Mouse (Mus musculus) cerebral cortex, adult 2 months (tissue): ENCODE results near the gene Rpl9-ps6.

Source experiments
- whole genome bisulfite sequencing: fragments of 180-500 bp; shearing (Covaris S2); methylation state at CpG from one replicate; pipeline ENCODE4 v1.1.7; 2018; 5-methylcytosine and 5-hydroxymethylcytosine counted together

Gene Rpl9-ps6

DNA sequence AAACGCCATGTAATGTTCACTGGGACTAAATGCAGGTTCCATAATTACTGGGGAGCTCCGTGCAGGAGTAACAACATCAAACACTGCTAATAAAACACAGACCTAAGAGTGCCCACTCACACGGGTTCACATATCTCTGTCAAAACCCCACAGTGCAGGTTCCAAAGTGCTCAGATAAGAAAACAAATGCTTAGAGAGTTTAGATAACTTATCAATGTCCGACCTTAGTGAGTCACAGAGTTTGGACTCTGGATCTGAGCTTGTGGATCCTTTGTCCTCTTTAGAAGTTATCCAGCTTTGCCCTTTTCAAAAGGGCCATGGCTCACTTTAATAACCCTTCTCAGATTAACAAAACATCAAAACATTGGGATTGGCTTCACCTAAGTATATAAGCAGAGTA, 15.1 kb upstream of the Rpl9-ps6 start:
- WGBS, result 76% methylated on average over 4 of the region's 4 CpGs

DNA sequence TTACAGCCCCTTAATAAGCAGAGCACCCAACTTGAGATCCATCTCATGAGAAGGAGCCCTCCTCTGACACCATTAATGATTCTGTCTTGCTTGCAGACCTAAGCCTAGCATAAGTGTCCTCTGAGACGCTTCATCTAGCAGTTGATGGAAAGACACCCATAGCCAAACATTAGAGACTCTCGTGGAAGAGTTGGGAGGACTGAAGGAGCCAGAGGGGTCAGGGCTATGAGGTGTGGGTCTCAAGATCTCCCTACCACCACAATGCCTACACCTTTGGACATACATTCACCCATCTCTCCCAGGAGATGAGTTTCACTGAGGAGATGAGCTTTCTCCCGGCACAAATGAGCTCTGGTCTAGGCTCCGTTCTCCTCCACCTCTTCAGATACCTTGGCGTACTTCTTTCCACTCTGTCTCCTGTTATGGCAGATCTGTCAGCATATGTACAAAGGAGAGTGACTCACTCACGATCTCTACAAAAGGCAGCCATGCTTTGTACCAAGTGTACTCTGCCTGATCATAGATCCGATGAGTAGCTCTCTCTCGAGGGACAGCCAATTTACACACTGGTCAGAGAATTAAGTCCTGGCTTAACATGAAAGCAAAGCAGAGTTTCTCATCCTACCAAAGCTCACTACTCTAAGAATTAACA, 14.5 kb upstream of the Rpl9-ps6 start:
- 89% methylated on average over 8 of the region's 8 CpGs for WGBS

DNA sequence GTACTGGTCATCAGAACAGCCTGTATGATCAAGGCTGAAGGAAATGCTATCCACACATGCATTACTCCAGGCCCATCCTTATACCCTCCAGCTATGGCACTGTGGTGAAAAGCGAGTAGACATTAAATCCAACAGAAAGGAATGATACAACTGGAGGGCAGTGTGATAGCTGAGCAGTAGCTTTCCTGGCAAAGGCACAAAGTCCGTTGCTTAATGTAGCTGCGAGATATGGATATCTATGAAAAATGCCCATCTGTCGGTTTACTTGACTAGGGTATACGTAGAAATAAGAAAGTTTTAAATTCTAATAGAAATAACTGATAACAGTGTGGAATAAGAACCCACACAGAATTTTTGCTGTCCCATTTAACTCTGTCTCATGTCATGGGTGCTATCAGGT, 13.9 kb upstream of the Rpl9-ps6 start:
- 87% methylated on average over 5 of the region's 5 CpGs for WGBS

DNA sequence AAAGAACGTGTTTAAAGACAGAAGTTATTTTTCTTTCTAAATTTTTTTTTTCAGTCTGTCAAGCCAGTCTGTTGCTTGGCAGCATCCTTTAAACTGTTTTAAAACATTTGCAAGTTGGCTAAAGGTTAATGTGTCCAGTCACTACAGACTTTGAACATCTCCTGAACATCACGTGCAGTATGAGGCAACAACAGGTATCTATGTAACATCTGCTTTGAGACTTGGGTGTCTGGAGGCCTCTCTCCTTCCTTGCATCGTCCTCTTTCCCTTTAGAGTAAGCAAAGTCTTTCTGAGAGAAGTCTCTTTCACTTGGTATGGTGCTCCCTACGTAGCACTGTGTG, 10.3 kb upstream of the Rpl9-ps6 start:
- 61% methylated on average over 4 of the region's 4 CpGs for WGBS

DNA sequence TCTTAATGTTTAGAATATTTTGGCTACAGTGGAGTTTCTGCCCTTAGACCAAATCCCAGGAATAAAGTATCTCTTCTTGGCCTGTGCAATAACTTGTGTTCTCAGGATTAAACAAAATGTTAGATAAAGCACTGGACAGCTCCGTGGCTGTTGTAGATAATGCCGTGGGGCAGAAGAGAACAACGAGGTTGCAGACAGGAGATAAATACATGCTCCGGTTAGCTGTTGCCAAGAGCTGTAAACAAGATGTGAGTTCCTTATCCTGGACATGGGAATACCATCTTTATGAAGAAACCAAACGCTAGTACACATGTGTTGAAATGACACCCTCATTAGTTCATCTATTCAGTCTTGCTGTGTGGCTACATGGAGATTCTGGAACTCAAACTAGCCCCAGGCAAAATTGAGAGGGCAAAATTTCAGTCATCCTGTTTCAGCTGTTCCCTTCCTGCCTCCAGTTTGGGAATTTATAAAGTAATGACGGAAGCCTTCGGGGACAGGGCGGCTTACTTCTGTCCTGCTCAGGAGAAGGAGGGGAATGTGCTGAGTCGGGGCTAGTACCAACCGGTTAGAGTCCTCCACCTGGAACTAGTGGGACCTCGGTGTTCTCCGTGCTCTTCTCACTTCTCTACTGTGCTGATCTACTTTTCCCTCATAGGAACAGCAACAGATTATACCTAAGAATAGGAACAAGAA, 9.8 kb upstream of the Rpl9-ps6 start:
- 70% methylated on average over 12 of the region's 12 CpGs for WGBS

DNA sequence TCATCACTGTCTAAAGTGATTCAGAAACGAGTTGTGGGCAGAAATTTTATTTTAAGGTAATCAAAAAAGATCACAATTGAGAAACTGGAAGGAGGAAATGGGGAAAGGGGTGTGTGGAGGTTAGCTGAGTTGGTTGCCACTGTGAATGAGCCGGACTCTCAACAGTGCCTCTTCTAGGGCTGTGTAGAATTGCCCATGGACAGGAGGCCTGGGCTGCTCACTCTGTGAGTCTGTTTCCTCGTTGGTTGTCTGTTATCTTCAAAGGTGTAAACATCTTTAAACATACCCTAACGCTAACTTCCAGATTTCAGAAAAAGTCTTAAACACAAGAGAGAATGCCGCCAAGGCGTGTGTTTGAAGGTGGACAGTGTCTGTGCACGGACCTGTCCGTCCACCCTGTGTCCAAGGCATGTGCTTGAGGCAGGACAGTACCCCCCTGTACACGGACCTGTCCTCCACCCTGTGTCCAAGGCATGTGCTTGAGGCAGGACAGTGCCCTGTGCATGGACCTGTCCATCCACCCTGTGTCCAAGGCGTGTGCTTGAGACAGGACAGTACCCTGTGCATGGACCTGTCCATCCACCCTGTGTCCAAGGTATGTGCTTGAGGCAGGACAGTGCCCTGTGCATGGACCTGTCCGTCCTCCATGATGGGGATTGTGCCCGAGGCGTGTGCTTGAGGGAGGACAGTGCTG, 4.3 kb upstream of the Rpl9-ps6 start:
- 88% methylated on average over 13 of the region's 13 CpGs for WGBS

DNA sequence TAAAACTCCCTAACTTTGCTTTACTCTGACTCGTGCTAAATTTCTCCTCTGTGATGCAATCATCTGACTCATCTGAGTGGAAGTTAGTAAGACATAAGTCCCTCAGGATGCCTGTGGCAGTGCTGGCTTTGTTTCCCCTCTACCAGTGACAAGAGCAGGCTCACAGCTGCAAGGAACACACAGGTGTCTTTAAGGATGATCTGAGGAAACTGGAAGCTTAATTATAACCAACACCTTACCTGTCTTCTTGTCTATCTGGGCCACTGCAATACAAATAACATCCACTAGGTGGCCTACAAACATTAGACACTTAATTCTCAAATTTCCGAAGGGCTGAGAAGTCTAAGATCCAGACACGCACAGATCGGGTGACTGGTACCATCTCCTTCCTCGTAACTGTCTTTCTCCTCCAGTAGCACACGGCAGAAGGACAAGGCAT, 3.7 kb upstream of the Rpl9-ps6 start:
- 20% methylated on average over 6 of the region's 6 CpGs for WGBS

DNA sequence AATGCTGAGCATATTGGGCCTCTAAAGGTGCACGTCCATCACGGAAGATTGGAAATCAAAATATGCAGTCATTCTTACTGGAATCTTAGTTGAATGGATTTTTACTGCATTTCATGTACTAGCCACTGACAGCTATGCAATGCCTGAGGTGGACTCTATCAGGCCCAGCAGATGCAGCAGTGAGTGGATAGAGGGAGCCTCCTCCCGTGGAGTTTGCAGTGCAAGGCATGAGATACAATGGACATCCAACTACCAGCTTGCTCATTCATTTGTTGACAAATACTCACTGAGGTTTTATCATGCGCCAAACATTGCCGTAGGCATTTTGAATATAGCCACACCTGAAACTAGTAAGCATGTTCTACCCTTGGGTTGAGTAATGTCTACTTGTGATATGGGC, 947 bp upstream of the Rpl9-ps6 start:
- 92% methylated on average over 5 of the region's 5 CpGs for WGBS

DNA sequence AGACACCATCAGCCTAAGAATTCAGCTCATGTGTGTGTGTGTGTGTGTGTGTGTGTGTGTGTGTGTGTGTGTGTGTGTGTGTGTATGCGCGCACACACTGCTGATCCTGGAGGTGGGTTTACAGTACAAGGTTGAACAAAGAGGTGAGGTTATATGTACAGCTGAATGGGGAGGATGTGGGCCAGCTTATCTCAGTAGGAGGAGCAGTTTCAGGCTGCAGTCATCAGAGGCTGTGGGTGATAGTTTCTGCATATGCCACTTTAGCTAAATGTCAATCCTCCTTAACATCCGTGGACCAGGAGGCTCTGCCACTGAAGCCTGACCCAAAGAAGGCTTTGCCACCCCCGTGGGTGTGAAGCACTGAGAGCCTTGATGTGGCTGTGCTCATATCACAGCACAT, 1.1 kb downstream of the Rpl9-ps6 start:
- 84% methylated on average over 4 of the region's 4 CpGs for WGBS

DNA sequence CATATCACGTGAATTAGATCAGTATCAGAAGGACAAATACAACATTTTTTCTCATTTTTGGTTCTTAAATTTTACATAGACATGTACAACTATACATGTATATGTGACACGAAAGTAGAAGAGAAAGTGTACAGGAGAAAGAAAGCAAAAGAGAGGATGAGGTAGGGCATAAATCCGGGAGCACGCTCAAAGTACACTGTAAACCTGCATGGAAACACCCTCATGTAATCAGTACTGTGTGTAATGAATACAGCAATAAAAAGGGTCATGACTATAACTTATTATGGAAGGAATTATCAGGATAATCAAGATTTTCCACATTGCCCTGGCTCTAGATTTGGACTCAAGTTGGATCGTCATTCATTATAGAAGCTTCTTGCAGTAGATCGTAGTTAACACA, 3.3 kb downstream of the Rpl9-ps6 start:
- 95% methylated on average over 6 of the region's 6 CpGs for WGBS

DNA sequence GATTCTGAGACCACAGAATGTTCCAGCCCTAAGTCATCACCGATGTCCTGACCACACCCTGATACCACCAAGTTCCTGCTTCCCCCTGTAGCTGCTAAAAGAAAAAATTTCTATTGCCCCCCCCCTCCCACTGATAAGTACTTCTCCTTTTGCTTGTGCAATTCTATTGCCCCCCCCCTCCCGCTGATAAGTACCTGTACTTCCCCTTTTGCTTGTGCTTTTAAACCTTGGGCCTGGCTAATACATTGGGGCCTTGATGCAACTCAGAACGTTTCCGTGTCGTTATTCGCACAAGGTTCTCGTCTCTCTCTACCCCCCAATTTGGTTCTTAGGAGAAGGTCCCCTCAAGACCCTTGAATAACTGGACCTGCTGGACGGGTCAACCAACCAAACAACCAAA, 8.7 kb downstream of the Rpl9-ps6 start:
- 91% methylated on average over 8 of the region's 8 CpGs for WGBS

DNA sequence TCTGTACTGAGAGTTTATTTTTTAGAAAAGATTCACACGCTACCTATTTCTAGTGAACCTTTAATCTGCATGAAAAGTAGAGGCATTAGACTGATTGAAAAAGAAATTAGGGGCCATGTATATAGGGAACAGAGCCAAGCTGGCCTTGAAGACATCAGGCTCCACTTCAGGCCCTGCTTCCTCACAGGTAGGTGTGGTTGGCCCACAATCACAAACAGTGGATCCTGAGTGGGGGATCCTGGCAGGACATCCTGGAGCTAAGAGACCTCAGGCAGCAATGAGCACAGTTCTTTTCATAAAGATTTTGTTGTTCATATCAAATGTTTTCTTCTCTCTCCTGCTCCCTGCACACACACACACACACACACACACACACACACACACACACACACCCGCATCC, 9.6 kb downstream of the Rpl9-ps6 start:
- 88% methylated on average over 2 of the region's 2 CpGs for WGBS

DNA sequence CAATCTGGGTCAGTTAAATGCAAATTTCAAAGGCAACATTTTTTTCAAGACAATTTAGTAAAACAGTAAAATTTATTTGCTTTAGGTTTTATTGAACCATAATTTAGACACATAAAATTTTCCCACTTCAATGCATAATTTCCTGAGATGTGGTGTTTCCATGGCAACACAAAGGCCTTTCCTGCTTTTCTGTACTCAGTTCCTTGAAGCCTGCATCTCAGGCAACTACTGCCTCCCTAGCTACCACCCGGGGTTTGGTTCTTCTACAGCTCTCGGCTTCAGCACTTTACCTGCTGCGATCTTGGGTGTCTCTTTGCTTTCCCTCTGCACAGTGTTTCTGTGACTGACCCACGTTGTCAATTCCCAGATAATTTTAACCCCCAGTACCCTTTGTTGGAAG, 14.1 kb downstream of the Rpl9-ps6 start:
- 36% methylated on average over 4 of the region's 4 CpGs for WGBS

DNA sequence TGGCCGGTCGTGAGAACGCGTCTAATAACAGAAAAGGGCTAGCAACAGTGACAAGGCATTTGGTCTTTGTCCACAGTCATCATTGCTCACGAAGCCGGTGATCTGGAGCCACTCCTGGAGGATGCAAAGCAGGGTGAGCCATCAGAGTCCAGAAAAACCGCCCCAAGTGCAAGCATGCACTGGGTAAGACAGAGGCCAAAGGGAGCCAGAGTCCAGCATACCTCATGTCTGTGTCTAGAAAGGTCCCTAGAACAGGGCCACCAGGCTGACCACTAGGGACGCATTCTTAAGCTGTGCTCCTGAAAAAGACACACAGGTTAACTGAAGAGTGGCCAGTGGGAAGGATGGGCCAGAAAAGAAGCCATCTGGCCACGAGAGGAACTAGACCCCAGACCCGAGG, 17.4 kb downstream of the Rpl9-ps6 start:
- 93% methylated on average over 10 of the region's 10 CpGs for WGBS

DNA sequence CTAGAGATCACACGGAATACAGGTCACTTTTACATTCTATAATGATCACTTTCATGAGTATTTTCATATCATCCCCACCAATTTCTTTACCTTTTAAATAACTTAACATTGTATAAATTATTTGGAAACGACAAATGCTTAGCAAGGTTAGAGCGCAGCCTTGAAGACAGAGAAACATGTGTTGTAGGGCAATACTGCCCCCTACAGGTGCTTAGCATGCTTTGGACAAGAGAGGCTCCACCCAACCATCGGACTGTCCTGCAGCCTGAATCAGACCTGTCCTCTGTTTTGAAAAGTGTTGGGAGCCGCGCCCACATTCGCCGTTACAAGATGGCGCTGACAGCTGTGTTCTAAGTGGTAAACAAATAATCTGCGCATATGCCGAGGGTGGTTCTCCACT, 24.8 kb downstream of the Rpl9-ps6 start:
- WGBS, result 96% methylated on average over 11 of the region's 11 CpGs

DNA sequence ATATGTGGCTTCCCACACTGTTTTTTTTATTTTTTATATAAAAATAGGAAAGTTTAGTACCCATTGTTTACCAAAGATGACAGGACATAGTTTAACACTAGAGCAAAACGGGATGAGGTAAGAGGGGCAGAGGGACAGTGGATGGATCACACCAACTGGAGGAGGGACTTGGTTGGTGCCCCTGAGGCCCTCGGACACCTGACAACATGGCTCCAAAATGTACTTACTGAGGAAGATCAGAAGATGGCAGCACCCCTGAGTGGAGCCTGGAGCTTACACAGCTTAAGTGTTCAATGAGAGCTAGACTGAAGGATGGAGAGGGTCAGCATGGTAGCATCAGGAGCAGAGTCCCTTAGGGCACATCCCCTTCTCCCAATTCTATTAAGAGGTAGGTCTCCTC, 27.0 kb downstream of the Rpl9-ps6 start:
- 96% methylated on average over 2 of the region's 2 CpGs for WGBS

DNA sequence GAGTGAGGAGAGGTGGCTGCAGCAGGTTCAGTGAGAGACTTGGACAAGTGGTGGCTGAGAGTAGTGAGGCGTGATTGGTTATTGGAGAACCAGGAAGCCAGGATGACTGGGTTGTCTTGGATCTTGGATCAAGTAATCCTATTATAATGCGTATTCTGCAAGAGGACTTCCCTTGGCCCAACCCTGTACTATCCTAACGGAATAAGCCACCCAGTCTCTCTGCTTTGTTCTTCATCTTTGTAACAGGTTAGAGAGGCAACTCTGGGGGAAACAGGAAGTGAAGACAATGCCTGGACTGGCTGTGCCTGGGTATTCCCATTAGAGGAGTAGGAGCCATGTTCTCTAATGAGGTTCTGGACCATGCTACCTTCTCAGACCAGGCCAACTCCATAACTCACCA, 40.5 kb downstream of the Rpl9-ps6 start:
- 89% methylated on average over 3 of the region's 3 CpGs for WGBS

DNA sequence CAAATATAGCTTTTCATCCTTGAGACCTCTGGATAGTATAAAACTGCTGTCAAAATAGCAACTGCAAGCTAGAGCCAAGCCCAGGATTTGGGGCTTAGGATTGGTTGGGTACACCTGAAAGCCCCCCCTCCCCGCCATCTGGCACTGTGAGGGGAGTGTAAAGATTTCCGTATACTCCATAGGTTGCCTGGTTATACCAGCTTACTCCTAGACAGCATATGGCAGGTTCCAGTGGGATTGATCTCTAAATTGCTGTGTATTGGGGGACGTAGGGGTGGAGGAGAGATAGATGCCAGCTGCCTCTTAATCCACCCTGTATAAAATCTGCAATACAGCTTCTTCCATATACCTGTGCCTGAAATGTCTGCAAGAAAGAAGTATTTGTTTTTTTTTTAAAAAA, 41.7 kb downstream of the Rpl9-ps6 start:
- WGBS, result 90% methylated on average over 3 of the region's 3 CpGs

DNA sequence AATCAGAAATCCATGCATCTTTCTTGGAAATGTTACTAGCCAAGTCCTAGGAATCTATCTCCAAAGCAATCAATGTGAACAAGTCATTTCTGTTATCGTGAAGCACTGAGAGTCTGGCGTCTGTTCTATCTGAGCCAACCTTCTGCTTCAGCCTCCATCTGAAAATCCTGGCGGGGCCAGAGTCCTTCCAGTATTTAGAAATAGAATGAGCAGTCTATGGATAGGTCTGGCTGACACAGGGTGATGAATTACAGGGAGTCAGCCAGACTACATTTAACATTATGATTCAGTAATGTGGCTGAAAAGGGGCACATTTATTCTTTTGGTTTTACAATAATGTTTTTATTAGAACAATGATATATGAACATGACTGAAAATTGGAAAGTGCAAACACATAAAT, 47.3 kb downstream of the Rpl9-ps6 start:
- 40% methylated on average over 3 of the region's 3 CpGs for WGBS

DNA sequence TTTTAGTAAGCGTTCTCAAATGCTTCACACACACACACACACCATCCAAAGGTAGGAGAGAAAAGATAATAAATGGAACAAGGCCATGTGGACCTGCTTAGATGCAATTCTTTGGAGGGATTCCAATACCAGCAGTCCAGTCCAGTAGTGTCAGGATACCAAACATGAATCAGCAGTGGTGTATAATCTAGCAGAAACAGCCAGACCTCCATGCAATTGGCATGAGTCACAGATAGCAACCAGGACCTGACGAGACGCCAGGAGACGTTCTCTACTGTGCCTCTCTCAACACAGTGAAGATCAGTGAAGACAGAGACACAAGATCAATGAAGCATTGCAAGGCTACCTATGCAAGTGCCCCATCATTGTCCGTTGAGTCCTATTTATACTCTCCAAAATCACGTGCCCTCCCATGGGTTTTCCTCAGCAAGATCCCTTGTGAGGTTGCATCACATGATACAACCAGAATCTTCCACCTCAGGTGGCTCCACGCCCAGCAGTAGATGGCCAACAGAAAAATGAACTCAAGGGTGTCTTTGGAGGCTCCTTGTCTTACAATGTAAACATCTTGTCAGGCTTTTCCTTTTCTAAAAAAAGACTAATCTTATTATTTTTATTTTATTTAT, 49.6 kb downstream of the Rpl9-ps6 start:
- WGBS, result 88% methylated on average over 7 of the region's 7 CpGs
